Mouse (Mus musculus): ENCODE measurements at regions not wholly inside any gene's neighbourhood (a gene's known extent, or its start where the extent isn't known, plus 50 kb on each side); places are given as distances from the start of the nearest gene placed in this dataset.

GRCm38 (mm10) chr16:49278478-49278877 is 221.2 kb downstream of the Myh15 start:
- in situ Hi-C loops (cut with MboI, MseI) = no loop called here

- in situ Hi-C loops (cut with MboI, MseI) = no loop called here
Observed at GRCm38 (mm10) chr16:49288096-49288714, 230.9 kb downstream of the Myh15 start.

DNA sequence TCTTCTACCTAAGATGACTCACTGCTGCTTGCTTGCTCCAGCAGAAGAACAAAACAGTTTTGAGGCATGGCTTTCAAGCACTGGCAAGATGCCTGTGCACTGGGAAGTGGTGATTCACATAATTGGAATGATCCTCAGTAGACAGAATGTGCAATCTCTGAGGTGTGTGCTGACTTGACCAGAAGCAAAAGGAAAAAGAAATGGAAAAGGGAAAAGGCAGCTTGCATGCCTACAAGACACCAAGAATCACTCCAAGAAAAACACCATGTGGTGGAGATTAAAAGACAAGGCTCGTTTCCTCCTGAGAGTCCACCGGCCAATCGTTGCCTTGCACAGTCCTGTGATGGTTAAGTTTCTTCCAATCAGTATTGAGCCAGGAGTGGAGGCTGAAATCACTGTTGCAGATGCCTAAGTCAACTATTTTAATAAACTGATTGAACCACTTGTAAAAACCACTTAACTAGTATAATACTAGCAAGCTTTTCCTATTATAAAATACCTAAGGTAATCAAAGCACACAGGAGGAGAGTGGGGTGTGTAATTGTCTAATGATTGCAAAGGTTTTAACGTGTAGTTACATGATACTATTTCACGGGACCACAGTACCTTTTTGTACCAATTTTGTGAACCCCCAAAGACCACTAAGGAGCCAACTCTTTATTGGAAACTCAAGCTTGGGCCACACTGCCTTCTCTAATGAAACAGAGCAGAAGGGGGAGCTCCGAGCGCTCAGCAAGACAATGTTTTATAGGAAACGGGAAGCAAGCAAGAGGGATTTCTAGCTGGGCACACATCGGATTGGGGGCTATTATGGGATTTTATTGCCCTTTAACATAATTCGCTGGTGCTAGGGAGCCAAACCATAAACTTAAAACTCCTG is 232.2 kb downstream of the Myh15 start:
- in situ Hi-C loops (cut with MboI, MseI) = no loop called here

DNA sequence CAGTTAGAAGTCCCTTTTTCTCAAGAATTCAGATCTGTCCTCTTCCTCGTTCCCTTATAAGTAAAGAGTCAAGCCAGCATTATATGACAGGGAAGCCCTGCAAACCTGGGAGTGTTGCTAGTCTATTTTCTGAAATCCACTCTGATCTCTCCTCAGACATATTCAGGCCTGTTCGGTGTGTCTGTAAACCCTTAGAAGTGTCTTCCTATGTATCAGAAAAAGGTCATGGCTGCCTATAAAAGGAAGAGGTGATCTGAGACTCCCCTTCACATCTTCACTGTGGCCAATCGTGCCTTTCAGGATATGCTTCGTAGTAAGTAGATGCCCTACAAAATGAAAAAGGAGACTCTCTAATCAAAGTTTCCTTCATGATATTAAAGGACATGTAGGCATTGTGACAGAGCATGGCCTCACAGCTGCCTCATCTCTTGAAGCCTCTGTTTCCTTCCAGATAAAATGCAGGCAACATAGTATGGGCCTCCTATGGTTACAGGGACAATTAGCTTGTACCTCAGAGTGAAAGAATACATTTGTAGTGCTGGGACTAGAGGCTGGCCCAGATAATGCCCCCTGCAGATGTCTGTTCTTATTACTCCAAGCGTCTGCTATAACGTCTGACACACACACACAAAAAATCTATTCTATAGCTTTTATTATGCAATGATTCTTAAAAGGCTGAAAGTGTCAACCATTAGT is 246.5 kb downstream of the Myh15 start:
- in situ Hi-C loops (cut with MboI, MseI) = no loop called here

DNA sequence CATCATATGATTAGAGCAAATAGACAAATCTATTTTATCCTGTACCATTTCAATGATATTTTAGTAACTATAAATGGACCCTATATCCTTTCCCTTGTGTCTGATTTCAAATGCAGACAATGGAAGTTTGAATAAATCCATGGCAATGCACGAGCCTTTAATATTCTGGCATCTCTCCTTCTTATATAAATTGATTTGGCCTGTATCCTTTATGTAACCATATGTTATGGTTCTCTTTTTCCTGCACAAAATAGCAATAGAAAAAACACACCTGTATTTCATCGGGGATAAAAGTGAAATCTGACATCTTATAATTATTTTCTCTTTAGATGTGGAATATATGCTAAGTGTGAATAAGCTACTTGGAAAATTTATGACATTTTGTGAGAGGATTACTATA is 247.1 kb downstream of the Myh15 start:
- in situ Hi-C loops (cut with MboI, MseI) = no loop called here

DNA sequence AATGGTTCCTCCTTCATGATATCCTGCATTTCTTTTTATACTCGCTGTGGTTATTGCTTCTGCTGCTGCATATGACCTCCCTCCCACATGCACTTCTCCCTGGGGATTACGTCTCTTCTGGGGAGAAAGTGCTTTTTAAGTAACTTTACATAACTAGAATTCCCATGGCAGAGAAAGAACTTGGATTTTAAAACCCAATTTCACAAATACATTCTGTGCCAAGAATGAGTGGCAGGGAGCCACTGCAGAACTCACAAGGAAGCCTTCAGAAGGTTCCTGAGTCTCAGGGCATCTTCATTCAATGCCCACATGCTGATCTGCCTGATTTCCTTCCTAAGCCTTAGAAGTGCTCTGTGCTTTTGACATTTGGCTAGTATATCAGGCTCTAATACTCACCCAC is 259.8 kb downstream of the Myh15 start:
- in situ Hi-C loops (cut with MboI, MseI) = no loop called here

GRCm38 (mm10) chr16:49319047-49319678 is 261.9 kb downstream of the Myh15 start:
- in situ Hi-C loops (cut with MboI, MseI) = no loop called here

DNA sequence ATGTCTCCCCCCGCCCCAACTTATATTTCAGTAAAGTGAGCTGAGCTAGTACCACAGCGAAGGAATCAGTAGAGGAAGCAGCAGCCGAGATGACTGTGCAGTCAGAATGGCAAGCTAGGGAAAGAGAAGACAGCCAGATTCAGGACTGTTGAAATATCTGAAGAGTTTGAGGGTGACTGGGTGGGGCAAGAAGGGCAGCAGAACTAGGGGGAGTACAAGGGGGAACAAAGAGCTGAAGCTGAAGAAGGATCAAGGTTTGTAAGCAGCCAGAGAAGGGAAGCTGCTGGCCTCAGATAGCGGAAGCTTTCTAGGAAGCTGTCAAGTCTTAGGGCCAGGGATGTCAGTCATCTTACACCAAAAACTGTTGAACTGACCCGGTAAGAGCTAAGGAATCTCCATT is 262.5 kb downstream of the Myh15 start:
- in situ Hi-C loops (cut with MboI, MseI) = no loop called here

DNA sequence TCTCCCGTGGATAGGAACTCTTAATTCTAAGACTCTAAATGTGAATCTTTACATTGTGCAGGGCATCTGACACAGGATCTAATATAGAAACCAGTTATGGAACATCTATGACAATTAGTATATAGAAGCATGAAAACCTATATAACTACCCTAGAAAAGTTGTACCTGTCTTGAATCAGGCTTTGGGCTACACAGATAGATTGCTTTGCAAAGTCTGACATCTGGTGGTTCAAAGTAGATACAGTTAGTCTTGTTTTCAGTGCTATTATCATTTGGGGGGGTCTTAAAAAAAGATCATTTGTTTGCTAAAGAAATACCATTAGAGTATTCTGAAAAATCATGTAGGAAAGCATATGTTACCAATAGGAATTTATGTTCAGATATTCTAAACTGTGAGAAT is 264.7 kb downstream of the Myh15 start:
- in situ Hi-C loops (cut with MboI, MseI) = no loop called here

GRCm38 (mm10) chr16:49330725-49331386 is 273.6 kb downstream of the Myh15 start:
- in situ Hi-C loops (cut with MboI, MseI) = no loop called here

- in situ Hi-C loops (cut with MboI, MseI) = no loop called here
Observed at GRCm38 (mm10) chr16:49332107-49332722, 274.9 kb downstream of the Myh15 start.

DNA sequence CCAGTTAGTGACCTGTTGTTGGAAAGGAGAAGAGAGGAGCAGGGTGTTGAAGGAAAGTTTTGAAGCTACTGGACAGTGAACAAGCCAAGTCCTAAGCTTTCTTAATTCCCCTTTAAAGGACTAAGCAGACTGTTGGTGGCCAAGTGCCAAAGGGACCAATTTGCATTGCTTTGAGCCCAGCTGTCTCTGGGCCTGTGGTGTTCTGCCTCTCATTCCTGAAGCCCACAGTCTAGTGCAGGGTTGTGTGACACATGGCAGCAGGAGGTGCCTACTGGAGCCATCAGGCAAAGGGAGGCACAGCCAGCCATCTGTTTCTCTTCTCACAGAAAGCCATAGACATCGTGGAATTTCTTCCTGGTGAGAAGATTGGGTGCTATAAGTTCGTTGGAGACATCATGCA is 278.6 kb downstream of the Myh15 start:
- in situ Hi-C loops (cut with MboI, MseI) = no loop called here

DNA sequence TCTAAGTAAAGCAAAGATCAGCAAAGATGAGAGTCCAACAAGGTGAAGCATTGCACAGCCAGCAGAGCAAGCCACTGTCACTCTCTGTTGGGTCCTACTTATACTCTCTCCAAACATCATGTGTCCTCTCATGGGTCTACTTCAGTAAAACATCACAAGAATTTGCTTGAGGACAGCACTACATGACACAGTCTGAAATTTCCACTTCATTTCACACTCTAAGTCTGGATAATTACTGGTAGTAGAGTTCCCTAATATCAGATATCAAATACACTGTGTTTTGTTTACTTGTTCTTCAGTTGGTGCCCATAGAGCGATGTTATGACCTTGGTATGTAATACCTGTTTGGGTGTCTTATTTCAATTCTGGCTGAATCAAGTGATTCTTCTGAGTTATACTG is 280.7 kb downstream of the Myh15 start:
- in situ Hi-C loops (cut with MboI, MseI) = no loop called here

DNA sequence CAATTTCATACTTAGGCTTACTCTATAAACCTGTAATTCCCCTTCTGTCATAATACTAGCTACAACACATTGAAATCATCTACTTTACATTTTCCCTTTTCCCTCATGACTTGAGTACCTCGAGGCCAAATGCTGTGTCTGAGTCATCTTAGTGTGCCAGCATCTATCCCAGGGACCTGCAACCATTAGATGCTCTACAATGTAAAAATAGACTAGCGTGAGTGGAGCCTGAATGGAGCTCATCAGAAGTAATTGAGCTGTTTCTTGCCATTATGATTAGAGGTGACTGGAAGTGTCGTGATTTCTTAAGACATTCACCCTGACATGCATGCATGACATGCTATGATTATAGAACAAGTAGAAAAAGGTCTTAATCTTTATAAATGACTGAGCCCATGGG is 301.1 kb downstream of the Myh15 start:
- in situ Hi-C loops (cut with MboI, MseI) = no loop called here

DNA sequence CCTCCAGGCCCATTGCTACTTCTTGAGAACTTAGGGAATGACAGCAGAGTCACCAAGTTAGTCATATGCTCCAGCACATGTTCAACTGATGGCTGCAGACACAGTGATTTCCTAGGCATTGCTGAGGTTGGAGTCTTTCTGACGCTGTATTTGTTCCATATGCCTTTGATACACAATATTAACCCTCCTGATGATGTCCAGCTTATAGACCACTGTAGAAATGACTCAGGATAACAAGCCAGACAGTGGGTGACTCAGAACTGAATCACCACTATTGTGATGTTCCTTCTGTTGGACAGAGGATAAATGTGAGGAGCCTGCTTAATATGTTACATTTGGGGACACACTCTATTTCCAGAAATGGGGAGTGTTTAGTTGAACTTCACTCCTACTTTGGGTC is 304.4 kb downstream of the Myh15 start:
- in situ Hi-C loops (cut with MboI, MseI) = no loop called here

DNA sequence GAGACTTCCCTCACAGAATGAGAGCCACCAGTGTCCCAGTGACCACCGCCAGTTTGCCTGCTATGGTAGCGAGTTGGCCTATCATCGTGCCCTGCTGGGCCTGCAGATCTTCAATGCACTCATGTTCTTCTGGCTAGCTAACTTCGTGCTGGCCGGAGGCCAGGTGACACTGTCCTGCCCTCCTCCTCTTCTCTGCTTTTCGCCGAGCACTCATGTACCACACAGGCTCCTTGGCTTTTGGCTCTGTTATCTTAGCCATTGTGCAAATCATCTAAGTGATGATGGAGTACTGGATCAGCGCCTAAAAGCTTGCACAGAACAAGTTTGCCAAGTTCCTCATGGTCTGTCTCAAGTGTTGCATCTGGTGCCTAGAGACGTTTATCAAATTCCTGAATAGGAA is 312.2 kb downstream of the Myh15 start:
- in situ Hi-C loops (cut with MboI, MseI) = no loop called here

- in situ Hi-C loops (cut with MboI, MseI) = no loop called here
Observed at GRCm38 (mm10) chr16:49375108-49375507, 317.8 kb downstream of the Myh15 start.

DNA sequence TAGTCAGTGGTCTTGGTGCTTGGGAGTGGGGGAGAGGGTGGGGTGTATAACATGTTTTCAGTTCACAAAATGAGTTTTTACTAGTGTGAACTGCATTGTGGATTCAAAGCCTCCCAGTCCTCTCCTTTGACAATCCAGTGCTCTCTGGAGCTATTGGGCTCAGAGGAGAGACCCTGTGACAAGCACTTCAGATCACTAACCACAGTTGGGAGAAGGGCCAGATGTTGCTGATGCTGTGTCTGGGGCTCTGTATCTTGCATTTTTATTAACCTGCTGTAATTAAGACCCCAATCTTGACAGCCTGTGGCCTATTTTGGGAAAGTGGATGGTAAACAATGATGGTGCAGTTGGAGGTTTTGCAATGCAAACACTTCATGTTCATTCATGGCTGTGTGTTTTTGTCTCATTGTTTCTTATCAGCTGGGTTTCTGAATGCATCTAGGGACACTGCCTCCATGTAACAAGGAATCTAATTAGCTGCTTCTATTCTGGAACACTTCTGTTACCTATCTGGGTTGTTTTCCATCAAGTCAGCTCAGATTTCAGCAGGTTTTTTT is 320.0 kb upstream of the Ift57 start:
- in situ Hi-C loops (cut with MboI, MseI) = no loop called here

DNA sequence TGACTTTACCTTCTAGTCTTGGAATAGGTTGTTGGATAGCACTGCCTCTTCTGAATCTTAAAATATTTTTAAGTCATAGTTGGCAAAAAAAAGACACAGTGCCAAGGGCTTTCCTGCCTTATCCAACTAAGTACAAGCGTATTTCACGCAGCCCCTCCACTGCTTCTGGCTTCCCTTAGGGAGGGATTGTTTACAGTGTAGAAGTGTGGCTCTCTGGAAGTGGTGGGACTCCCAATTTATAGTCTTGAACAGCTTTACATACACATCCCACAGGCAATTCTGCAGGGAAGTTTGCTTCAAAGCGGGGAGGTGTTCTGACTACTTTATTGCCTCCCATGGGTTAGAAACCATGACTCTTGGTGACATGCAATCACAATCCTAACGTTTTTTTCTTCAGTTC is 310.9 kb upstream of the Ift57 start:
- in situ Hi-C loops (cut with MboI, MseI) = no loop called here

DNA sequence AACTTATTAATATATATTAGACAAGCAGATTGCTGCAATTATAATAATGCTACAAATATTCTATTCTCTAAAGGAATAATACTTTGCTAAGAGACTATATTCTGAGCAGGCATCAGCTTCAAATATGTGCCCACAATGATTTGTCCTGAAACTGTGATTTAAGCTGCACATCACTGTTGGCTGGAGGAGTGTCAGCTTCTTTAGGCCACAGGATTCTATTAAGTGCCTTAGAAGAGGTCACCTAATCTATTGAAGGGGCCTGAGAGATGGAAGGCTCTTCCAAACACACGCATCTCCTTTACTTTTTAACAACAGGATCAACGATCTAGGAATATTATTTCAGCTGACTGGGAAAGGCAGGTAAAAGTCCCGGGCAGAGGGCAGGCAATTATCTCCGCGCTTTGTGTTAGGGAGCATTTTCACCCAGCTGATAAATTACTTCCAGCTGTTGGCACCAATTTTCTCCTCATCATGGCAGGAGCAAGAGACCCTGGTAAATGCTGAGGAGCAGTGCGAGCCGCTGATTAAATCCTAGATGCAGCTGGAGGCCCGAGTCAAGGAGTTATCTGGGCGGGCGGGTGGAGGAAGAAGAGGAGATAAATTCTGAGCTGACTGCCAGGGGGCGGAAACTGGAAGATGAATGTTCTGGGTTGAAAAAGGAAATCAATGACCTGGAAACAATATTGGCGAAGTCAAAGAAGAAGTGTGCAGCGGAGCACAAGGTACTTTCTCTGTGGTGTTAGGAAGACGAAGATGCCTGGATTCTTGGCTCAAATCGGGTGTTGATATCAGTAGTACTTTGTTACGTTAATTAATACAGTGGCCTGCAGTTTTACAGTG is 290.9 kb upstream of the Ift57 start:
- in situ Hi-C loops (cut with MboI, MseI) = no loop called here

Measured in T-helper 1 cell (primary cell).